In the genomic region with DNA sequence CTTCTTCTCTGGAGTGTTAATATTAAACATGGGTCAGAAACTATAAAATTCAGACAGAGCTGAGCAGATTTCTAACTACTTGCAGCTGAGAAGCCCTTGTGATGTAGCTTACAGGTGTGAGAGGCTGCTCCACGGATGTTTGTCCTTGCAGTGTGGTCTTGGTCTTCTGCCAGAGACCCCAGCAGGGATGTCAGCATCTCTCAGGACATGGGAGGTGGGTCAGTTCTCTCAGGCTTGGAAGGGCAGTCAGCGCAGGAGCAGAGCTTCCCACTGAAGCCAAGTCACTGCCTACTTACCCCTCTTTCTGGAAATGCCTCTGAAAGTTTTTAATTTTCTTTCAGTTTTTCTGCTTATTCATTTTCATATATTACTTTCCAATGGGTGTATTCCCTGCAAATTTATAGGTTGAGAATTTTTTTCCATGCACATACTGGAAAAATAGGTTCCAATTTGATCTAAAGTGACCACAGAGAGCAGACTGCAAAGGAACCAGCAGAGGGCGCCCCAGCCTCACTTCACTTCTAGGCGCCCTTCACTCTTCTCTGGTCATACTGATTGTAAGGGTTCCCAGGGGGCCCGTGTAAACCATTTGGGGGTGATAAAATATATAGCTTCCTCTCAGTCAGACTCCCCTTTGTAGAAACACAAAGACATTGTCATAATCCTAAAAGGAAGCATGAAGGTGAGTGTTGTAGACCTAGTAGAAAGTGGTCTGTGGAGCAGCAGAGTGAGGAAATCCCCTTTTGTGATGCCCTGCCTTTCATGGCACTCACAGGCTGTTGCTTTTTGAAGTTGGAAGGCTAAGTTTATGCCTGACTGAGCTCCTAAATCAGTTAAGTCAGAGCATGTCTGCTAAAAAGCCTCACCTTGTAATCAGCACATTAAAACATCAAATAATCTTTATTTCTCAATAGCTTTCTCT, we compare ENCODE assay signal across 9 mouse cellular contexts. TPM values are rescaled to one million over a fixed set of nuclear protein-coding genes. Genes with fewer than 3 reads are reported as not detected.
DNase-seq lines count a peak whose midpoint lies in the region; ATAC-seq lines count a peak whose summit lies in the region.
"Had no signal": no experiment of that assay in that cellular context is flagged by ENCODE, and none has a peak within 500 bp of the region (broad histone marks: within the 10 kb centered on the region; RNA-seq: fewer than 3 reads in every experiment).

No protein-coding gene starts in this region.

- H3K9me3 ChIP-seq in midbrain, embryonic 11.5 days (ENCODE audit: control insufficient read depth, low read length) = no peaks in the 10 kb centered on the region
- H3K9me3 ChIP-seq in midbrain, embryonic 15.5 days = no peaks in the 10 kb centered on the region

- intact Hi-C loops in heart, postnatal 36 days (cut with DNase I) = loop anchor here (1.0 to 5.0 kb wide), 3 partner anchors 161 to 310 kb away; partner anchors contain the start of gene Atg16l1
- intact Hi-C loops in left cerebral cortex, postnatal 14 days (cut with DNase I) = loop anchor here (5.0 to 10.0 kb wide), 2 partner anchors 310 to 487 kb away; partner anchors contain the start of gene Atg16l1

- H3K4me1 ChIP-seq in midbrain, embryonic 11.5 days (ENCODE audit: control insufficient read depth, insufficient read depth, low read length) = no peaks in the 10 kb centered on the region
- no peaks in the 10 kb centered on the region for H3K4me1 ChIP-seq in midbrain, embryonic 15.5 days

- ATAC-seq in midbrain, embryonic 11.5 days (ENCODE audit: low FRiP score) = no peak
- no peak for ATAC-seq in midbrain, embryonic 15.5 days (replicated peaks)

- 41% methylated on average over 5 of the region's 5 CpGs for WGBS in midbrain, embryonic 11.5 days
- 38% methylated on average over 5 of the region's 5 CpGs for WGBS in midbrain, embryonic 15.5 days

- H3K9ac ChIP-seq in midbrain, embryonic 11.5 days (ENCODE audit: low read length) = no peak overlapping the region
- H3K9ac ChIP-seq in midbrain, embryonic 15.5 days = no peak overlapping the region

- H3K4me2 ChIP-seq in midbrain, embryonic 11.5 days = no peak overlapping the region
- H3K4me2 ChIP-seq in midbrain, embryonic 15.5 days = no peak overlapping the region

- no peak overlapping the region for H3K4me3 ChIP-seq in midbrain, embryonic 11.5 days (ENCODE audit: low read depth, low read length)
- H3K4me3 ChIP-seq in midbrain, embryonic 15.5 days = no peak overlapping the region

- no peaks in the 10 kb centered on the region for H3K27me3 ChIP-seq in midbrain, embryonic 11.5 days (ENCODE audit: control insufficient read depth, insufficient read depth, low read length)
- H3K27me3 ChIP-seq in midbrain, embryonic 15.5 days (replicated peaks) = no peaks in the 10 kb centered on the region

- H3K27ac ChIP-seq in midbrain, embryonic 11.5 days (ENCODE audit: low read depth, low read length) = no peak overlapping the region
- H3K27ac ChIP-seq in midbrain, embryonic 15.5 days = no peak overlapping the region

- peaks cover 15% of the 10 kb centered on the region for H3K36me3 ChIP-seq in midbrain, embryonic 11.5 days (ENCODE audit: control insufficient read depth, insufficient read depth, low read length)
- peaks cover 46% of the 10 kb centered on the region for H3K36me3 ChIP-seq in midbrain, embryonic 15.5 days (replicated peaks)

- peak; percentile 96 for DNase-seq in midbrain, embryonic 11.5 days (ENCODE audit: low spot score, missing footprints)
- peak; percentile 34 for DNase-seq in adrenal gland, adult 2 months
- DNase-seq in embryo, embryonic 10 days (ENCODE audit: low spot score) = peak; percentile 75
- DNase-seq in heart, postnatal 36 days = peak; percentile 50 to 72
- DNase-seq in left cerebral cortex, postnatal 14 days (ENCODE audit: low spot score in 2 of 2) = peak; percentile 66 to 75
- DNase-seq in neural tube, embryonic 10.5 days (ENCODE audit: extremely low spot score, low spot score) = peak; percentile 55
- peak; percentile 84 for DNase-seq in testis, postnatal 10 days (ENCODE audit: low spot score)

RNA-seq across cellular contexts. Expression of gene Snorc, which starts 22.6 kb away (rescaled TPM):
- polyA plus RNA-seq in midbrain, embryonic 11.5 days (2014; fragmentation: Nextera tagmentation; extraction: Ambion mirVana) = not detected in 2 replicates
- polyA plus RNA-seq in midbrain, embryonic 15.5 days (2015; fragmentation: Nextera tagmentation; extraction: Ambion mirVana) = 0.83 and 1.1 TPM in 2 replicates
- not detected for total RNA-seq in adrenal gland, adult 2 months (2021)
- polyA plus RNA-seq in adrenal gland, adult 2 months (2012; rRNA removed) = not detected in 2 replicates
- total RNA-seq in heart, postnatal 36 days (2021) = not detected
- 1 to 10 TPM in 1 of 2 experiments, under 1 TPM in 1; 0.82 to 1.1 TPM for total RNA-seq in left cerebral cortex, postnatal 14 days (2021)
- total RNA-seq: gastrocnemius, postnatal 36 days had no signal

RNA-seq across cellular contexts. Expression of gene Kcnj13, which starts 52.9 kb away (rescaled TPM):
- polyA plus RNA-seq in midbrain, embryonic 11.5 days (2014; fragmentation: Nextera tagmentation; extraction: Ambion mirVana) = 0.14 and 0.38 TPM in 2 replicates
- polyA plus RNA-seq in midbrain, embryonic 15.5 days (2015; fragmentation: Nextera tagmentation; extraction: Ambion mirVana) = 7.6 and 8.1 TPM in 2 replicates
- not detected for total RNA-seq in adrenal gland, adult 2 months (2021)
- polyA plus RNA-seq in adrenal gland, adult 2 months (2012; rRNA removed) = not detected in 2 replicates
- not detected for total RNA-seq in heart, postnatal 36 days (2021)
- 1 to 10 TPM; 3.3 to 4.5 TPM for total RNA-seq in left cerebral cortex, postnatal 14 days (2021)

Comparison
In these comparisons a context has a peak if more than half of its experiments do, and no peak if none do; other contexts are left out.
1. DNase-seq: peak in every context shown above with its lines; median percentile 96 in midbrain, embryonic 11.5 days; 84 in testis, postnatal 10 days; 75 in embryo, embryonic 10 days; 70 in left cerebral cortex, postnatal 14 days; 61 in heart, postnatal 36 days; 55 in neural tube, embryonic 10.5 days; 34 in adrenal gland, adult 2 months.
2. RNA of gene Kcnj13, which starts 52.9 kb away (total RNA-seq): 3.3 to 4.5 TPM in left cerebral cortex, postnatal 14 days; not detected in adrenal gland, adult 2 months and not detected in heart, postnatal 36 days; every median in the first group is over 4 times any median in the second.